Mouse (Mus musculus): ENCODE results near the gene Cysrt1. TPM values are rescaled to one million over a fixed set of nuclear protein-coding genes. Genes with fewer than 3 reads are reported as not detected.
A peak's percentile ranks its signal among the peaks of the same experiment; 100 is the strongest.

The Cysrt1 gene
- total RNA-seq, 2 experiments from 2014 or later = 0.79 TPM; not detected in 1

GRCm38 (mm10) chr2:25193330-25193770 is 48.9 kb downstream of the Cysrt1 start:
- intact Hi-C loops (cut with DNase I) = loop anchor here (2.0 to 5.0 kb wide), 2 partner anchors 35 to 64 kb away; partner anchors contain the start of gene Tmem203
- DNase-seq (ENCODE audit: low spot score in 2 of 2) = peak; percentile 87 to 88

Other genes with a start within 250 kb of the Cysrt1 start
- gene Nsmf, start 188.1 kb downstream of the Cysrt1 start, total RNA-seq (2021) = 100 to 1,000 TPM; 565 to 580 TPM
- gene Entpd8, start 162.1 kb downstream of the Cysrt1 start, total RNA-seq (2021) = not detected
- gene Noxa1, start 147.3 kb downstream of the Cysrt1 start, total RNA-seq (2021) = not detected
- gene Nrarp, start 61.7 kb downstream of the Cysrt1 start, total RNA-seq (2021) = 10 to 100 TPM; 38.6 to 44.9 TPM
- 1 to 10 TPM; 1.7 to 2.6 TPM for gene Tor4a, start 45.6 kb downstream of the Cysrt1 start, total RNA-seq (2021)
- gene Nelfb, start 31.0 kb downstream of the Cysrt1 start, total RNA-seq (2021) = 10 to 100 TPM; 49.9 to 52.1 TPM
- gene Stpg3, start 27.8 kb downstream of the Cysrt1 start, total RNA-seq (2021) = under 1 TPM; 0.27 to 0.44 TPM
- not detected for gene Fam166a, start 23.7 kb downstream of the Cysrt1 start, total RNA-seq (2021)
- gene Tubb4b, start 17.8 kb downstream of the Cysrt1 start, total RNA-seq (2021) = 100 to 1,000 TPM; 478 to 505 TPM
- gene Slc34a3, start 8.1 kb downstream of the Cysrt1 start, total RNA-seq (2021) = not detected
- not detected for gene Rnf224, start 5.7 kb downstream of the Cysrt1 start, total RNA-seq (2021)
- 100 to 1,000 TPM; 220 to 242 TPM for gene Rnf208, start 197 bp downstream of the Cysrt1 start, total RNA-seq (2021)
- gene AL732309.1, start 4.4 kb upstream of the Cysrt1 start, total RNA-seq (2021) = 1 to 10 TPM; 2.3 to 2.8 TPM
- 10 to 100 TPM; 35.3 to 41.3 TPM for gene Tmem203, start 13.0 kb upstream of the Cysrt1 start, total RNA-seq (2021)
- 10 to 100 TPM; 14.2 to 15.7 TPM for gene Tprn, start 20.2 kb upstream of the Cysrt1 start, total RNA-seq (2021)
- 10 to 100 TPM; 70.9 to 72.1 TPM for gene Ssna1, start 30.0 kb upstream of the Cysrt1 start, total RNA-seq (2021)
- 10 to 100 TPM; 69.8 to 73.2 TPM for gene Anapc2, start 30.0 kb upstream of the Cysrt1 start, total RNA-seq (2021)
- not detected for gene Tmem210, start 45.7 kb upstream of the Cysrt1 start, total RNA-seq (2021)
- gene Lrrc26, start 47.5 kb upstream of the Cysrt1 start, total RNA-seq (2021) = not detected
- gene Grin1, start 76.7 kb upstream of the Cysrt1 start, total RNA-seq (2021) = 100 to 1,000 TPM; 477 to 493 TPM
- gene Man1b1, start 89.9 kb upstream of the Cysrt1 start, total RNA-seq (2021) = 10 to 100 TPM; 57.2 to 59.0 TPM
- gene Dpp7, start 113.9 kb upstream of the Cysrt1 start, total RNA-seq (2021) = 10 to 100 TPM; 28.0 to 31.6 TPM
- gene Uap1l1, start 123.2 kb upstream of the Cysrt1 start, total RNA-seq (2021) = 10 to 100 TPM; 12.2 to 14.8 TPM
- 1 to 10 TPM; 6.2 to 7.0 TPM for gene Sapcd2, start 129.9 kb upstream of the Cysrt1 start, total RNA-seq (2021)
- 10 to 100 TPM; 14.7 to 17.5 TPM for gene Entpd2, start 153.4 kb upstream of the Cysrt1 start, total RNA-seq (2021)
- 100 to 1,000 TPM; 366 to 370 TPM for gene Npdc1, start 156.9 kb upstream of the Cysrt1 start, total RNA-seq (2021)
- under 1 TPM; 0.26 to 0.27 TPM for gene Fut7, start 180.8 kb upstream of the Cysrt1 start, total RNA-seq (2021)
- gene Abca2, start 186.3 kb upstream of the Cysrt1 start, total RNA-seq (2021) = 100 to 1,000 TPM; 137 to 152 TPM
- 1 to 10 TPM in 1 of 2 experiments, under 1 TPM in 1; 0.59 to 1.2 TPM for gene Clic3, start 214.4 kb upstream of the Cysrt1 start, total RNA-seq (2021)
- gene Paxx, start 218.6 kb upstream of the Cysrt1 start, total RNA-seq (2021) = 10 to 100 TPM; 64.1 to 66.3 TPM
- 1,000 to 10,000 TPM; 1,462 to 1,765 TPM for gene Ptgds, start 227.6 kb upstream of the Cysrt1 start, total RNA-seq (2021)